In the genomic region with DNA sequence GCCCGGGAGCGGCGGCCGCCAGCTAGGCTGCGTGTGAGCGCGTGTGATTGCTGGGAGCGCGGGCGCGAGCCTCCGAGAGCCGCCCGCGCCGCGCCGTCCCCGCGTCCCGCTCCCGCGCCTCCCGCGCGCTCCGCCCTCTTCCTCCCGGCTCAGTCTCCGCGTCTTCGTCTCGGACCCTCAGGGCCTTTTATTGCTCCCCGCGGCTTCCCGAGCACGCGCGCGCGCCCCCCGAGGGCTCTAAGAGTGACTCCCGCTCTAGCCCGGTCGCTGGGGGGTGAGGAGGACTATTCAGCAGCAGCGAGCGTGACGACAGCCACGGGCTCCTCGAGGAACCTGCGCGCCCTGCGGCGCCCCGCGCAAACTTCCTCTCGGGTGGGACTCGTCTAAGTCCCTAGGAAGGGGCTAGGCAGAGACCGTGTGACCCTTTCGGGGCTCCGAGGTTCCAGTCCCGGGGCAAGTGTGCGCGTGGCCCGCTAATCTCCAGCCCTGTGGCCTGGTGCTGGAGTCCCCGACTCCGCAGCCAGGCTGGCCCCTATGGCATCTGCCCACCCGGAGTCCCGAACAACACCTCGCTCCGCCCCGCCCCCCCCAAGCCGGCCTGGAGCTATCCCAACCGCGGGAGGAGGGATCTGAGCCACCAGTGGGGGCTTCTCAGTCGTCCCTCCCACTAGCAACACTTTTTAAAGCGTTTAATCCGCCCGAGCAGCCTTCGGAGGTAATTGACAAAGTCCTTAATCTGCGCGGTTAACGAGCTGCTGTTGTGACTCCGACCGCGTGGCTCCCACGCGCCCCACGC, we compare ENCODE assay signal across 8 mouse cellular contexts. TPM values are rescaled to one million over a fixed set of nuclear protein-coding genes. Genes with fewer than 3 reads are reported as not detected.
DNase-seq lines count a peak whose midpoint lies in the region; ATAC-seq and TF ChIP-seq lines count a peak whose summit lies in the region.

A gene (minus strand): TSS at position 110 of the 796 bp plus-strand sequence.

- under 1% methylated on average over 73 of the region's 88 CpGs for WGBS in kidney, embryonic 14.5 days
- under 1% methylated on average over 74 of the region's 88 CpGs for WGBS in midbrain, embryonic 15.5 days

- no peak for DNase-seq in kidney, postnatal 14 days
- peak; percentile 43 for DNase-seq in embryo, embryonic 9.5 days (ENCODE audit: extremely low spot score)

- no peak within 1 kb of the TSS for H3K27ac ChIP-seq in kidney, embryonic 14.5 days (ENCODE audit: low read depth, low read length)
- peak within 1 kb of the TSS; percentile 26; the same call in 1 of the 2 replicates for H3K27ac ChIP-seq in midbrain, embryonic 15.5 days

- H3K36me3 ChIP-seq in kidney, embryonic 14.5 days (ENCODE audit: control insufficient read depth, insufficient read depth, low read length): no peaks in the 10 kb centered on the region
- H3K36me3 ChIP-seq in E14TG2a.4 (ENCODE audit: insufficient read depth, low read length): no peaks in the 10 kb centered on the region
- H3K36me3 ChIP-seq in midbrain, embryonic 15.5 days (replicated peaks): no peaks in the 10 kb centered on the region

- H3K4me3 ChIP-seq in kidney, embryonic 14.5 days (ENCODE audit: low read length): peak within 1 kb of the TSS; percentile 53
- peak within 1 kb of the TSS; percentile 74 for H3K4me3 ChIP-seq in E14TG2a.4 (replicated peaks; ENCODE audit: low read length)
- peak within 1 kb of the TSS; percentile 61 for H3K4me3 ChIP-seq in midbrain, embryonic 15.5 days

- peaks cover 50% of the 10 kb centered on the region for H3K27me3 ChIP-seq in kidney, embryonic 14.5 days (ENCODE audit: control insufficient read depth, insufficient read depth, low read length)
- peaks cover 83% of the 10 kb centered on the region for H3K27me3 ChIP-seq in E14TG2a.4 (ENCODE audit: insufficient read depth, low read length)
- H3K27me3 ChIP-seq in midbrain, embryonic 15.5 days (replicated peaks): peaks cover 41% of the 10 kb centered on the region

- no peaks in the 10 kb centered on the region for H3K9me3 ChIP-seq in kidney, embryonic 14.5 days (ENCODE audit: control insufficient read depth, low read length)
- H3K9me3 ChIP-seq in E14TG2a.4 (ENCODE audit: low read length): no peaks in the 10 kb centered on the region
- H3K9me3 ChIP-seq in midbrain, embryonic 15.5 days: no peaks in the 10 kb centered on the region

- ATAC-seq in kidney, embryonic 14.5 days (ENCODE audit: low FRiP score, low TSS enrichment): 0 out of 2 replicates have a peak, but pooled peaks have one; percentile 8
- peak; percentile 32 for ATAC-seq in inflammation-experienced regulatory T-cells, adult 6 months
- peak; percentile 48 for ATAC-seq in midbrain, embryonic 15.5 days (replicated peaks)
- no peak for ATAC-seq in erythroblast, adult 5-6 weeks (replicated peaks; ENCODE audit: low FRiP score, poor library complexity, severe bottlenecking)
- no peak for ATAC-seq in granulocyte monocyte progenitor cell, adult 5-6 weeks (replicated peaks; ENCODE audit: poor library complexity, severe bottlenecking)

- H3K4me2 ChIP-seq in kidney, embryonic 14.5 days (replicated peaks; ENCODE audit: low read depth, low read length): peak within 1 kb of the TSS; percentile 98
- H3K4me2 ChIP-seq in midbrain, embryonic 15.5 days: peak within 1 kb of the TSS; percentile 96

- H3K9ac ChIP-seq in kidney, embryonic 14.5 days (ENCODE audit: low read depth, low read length): peak within 1 kb of the TSS; percentile 60
- peak within 1 kb of the TSS; percentile 52 for H3K9ac ChIP-seq in midbrain, embryonic 15.5 days

- TF ChIP-seq CTCF in E14TG2a.4 (conservative IDR thresholded peaks at IDR 0.05; ENCODE audit: low read length): no peak

- H3K4me1 ChIP-seq in kidney, embryonic 14.5 days (ENCODE audit: control insufficient read depth, insufficient read depth, low read length): peaks cover 18% of the 10 kb centered on the region
- peaks cover 37% of the 10 kb centered on the region for H3K4me1 ChIP-seq in E14TG2a.4 (replicated peaks; ENCODE audit: low read depth, low read length)
- peaks cover 29% of the 10 kb centered on the region for H3K4me1 ChIP-seq in midbrain, embryonic 15.5 days

RNA-seq across cellular contexts. Expression of the gene that starts here (rescaled TPM):
- polyA plus RNA-seq in kidney, embryonic 14.5 days (2014; fragmentation: Nextera tagmentation; extraction: Ambion mirVana): 1.1 TPM in 2 replicates
- under 1 TPM in 1 of 3 experiments, not detected in 2; 0.22 TPM for polyA plus RNA-seq in inflammation-experienced regulatory T-cells, adult 6 months (2017; shearing (Covaris generic))
- 19.6 and 20.2 TPM in 2 replicates for polyA plus RNA-seq in midbrain, embryonic 15.5 days (2015; fragmentation: Nextera tagmentation; extraction: Ambion mirVana)
- not detected in 2 replicates for total RNA-seq in erythroblast, adult 5-6 weeks (2015; ENCODE audit: low replicate concordance)
- total RNA-seq in erythroblast, adult 5-6 weeks (2017; ENCODE audit: low replicate concordance): not detected in 2 replicates
- not detected in 2 replicates for total RNA-seq in granulocyte monocyte progenitor cell, adult 5-6 weeks (2014; fragmentation: Nextera tagmentation)
- not detected in 2 replicates for total RNA-seq in granulocyte monocyte progenitor cell, adult 5-6 weeks (2017)

Comparison
In these comparisons a context has a peak if more than half of its experiments do, and no peak if none do; other contexts are left out.
1. Peak in ATAC-seq in inflammation-experienced regulatory T-cells, adult 6 months; RNA of the gene not detected or under 1 TPM.
2. ATAC-seq: peak in kidney, embryonic 14.5 days (single experiment) and midbrain, embryonic 15.5 days (single experiment); none in erythroblast, adult 5-6 weeks (single experiment) and granulocyte monocyte progenitor cell, adult 5-6 weeks (single experiment).
3. Peak in every context shown above with its lines, with median percentiles within 50 percentile points of each other: H3K4me3 ChIP-seq.